Mouse (Mus musculus) midbrain, postnatal 0 days (tissue): ENCODE results near the gene Kbtbd2. TPM values are rescaled to one million over a fixed set of nuclear protein-coding genes. Genes with fewer than 3 reads are reported as not detected.

ENCODE experiments used
- ATAC-seq: fragments of 200-750 bp; cut with Nextera tagmentation; 2 replicates; pipeline ENCODE4 v1.8.0; 2017; ENCODE audit warnings: moderate number of reproducible peaks, mild to moderate bottlenecking, moderate TSS enrichment, moderate library complexity; ENCODE audit not compliant: low FRiP score
- DNase-seq: peaks from one replicate; pipeline ENCODE4 v3.0.0-alpha.2; 2015; ENCODE audit warnings: low spot score
- H3K27ac ChIP-seq: fragments of 300-500 bp; sonication (generic); 2 replicates; pipeline ENCODE4 v1.5.1; 2014; ENCODE audit warnings: low read depth, mild to moderate bottlenecking, low read length, mixed read lengths
- H3K27me3 ChIP-seq: fragments of 300-500 bp; sonication (generic); 2 replicates; pipeline ENCODE4 v1.6.1; 2014; ENCODE audit warnings: low read length, control low read depth, mixed read lengths; ENCODE audit not compliant: insufficient read depth
- H3K36me3 ChIP-seq: fragments of 300-500 bp; sonication (generic); 2 replicates; pipeline ENCODE4 v1.6.1; 2014; ENCODE audit warnings: low read length, control low read depth, mixed read lengths; ENCODE audit not compliant: insufficient read depth
- H3K4me1 ChIP-seq: fragments of 300-500 bp; sonication (generic); 2 replicates; pipeline ENCODE4 v1.6.1; 2014; ENCODE audit warnings: mild to moderate bottlenecking, control low read depth, antibody characterized with exemption, low read length, mixed read lengths; ENCODE audit not compliant: insufficient read depth
- H3K4me2 ChIP-seq: fragments of 300-500 bp; sonication (generic); 2 replicates; pipeline ENCODE4 v1.6.1; 2014; ENCODE audit warnings: low read depth, mild to moderate bottlenecking, low read length, mixed read lengths; ENCODE audit not compliant: poor library complexity, severe bottlenecking
- H3K4me3 ChIP-seq: fragments of 300-500 bp; sonication (generic); 2 replicates; pipeline ENCODE4 v1.5.1; 2014; ENCODE audit warnings: low read depth, mild to moderate bottlenecking, low read length, moderate library complexity
- H3K9ac ChIP-seq: fragments of 300-500 bp; sonication (generic); replicated peaks from 2 replicates; pipeline ENCODE4 v1.6.1; 2014; ENCODE audit warnings: mild to moderate bottlenecking, low read length, moderate library complexity, mixed read lengths; ENCODE audit not compliant: poor library complexity, severe bottlenecking
- H3K9me3 ChIP-seq: fragments of 300-500 bp; sonication (generic); 2 replicates; pipeline ENCODE4 v1.6.1; 2016; ENCODE audit warnings: low read length, control low read depth
- CTCF ChIP-seq: IDR thresholded peaks from 2 replicates; pipeline ENCODE4 v1.5.1; 2016; ENCODE audit warnings: antibody characterized with exemption, mild to moderate bottlenecking
- WGBS: fragments of 180-500 bp; shearing (Covaris S2); extraction: QIAGEN DNeasy Blood & Tissue Kit; methylation state at CpG from one replicate; pipeline ENCODE4 v1.1.7; 2014; 5-methylcytosine and 5-hydroxymethylcytosine counted together
- polyA plus RNA-seq: library from polyadenylated mRNA; unstranded; fragments of >200 nt; fragmentation: Nextera tagmentation; extraction: Ambion mirVana; gene quantifications from 2 replicates; pipeline ENCODE4 v1.2.1, GENCODE M21; 2015
- total RNA-seq: library from RNA; depleted of rRNA; stranded (reverse); fragments of >200 nt; gene quantifications from 2 replicates; pipeline ENCODE4 v1.2.3, GENCODE M21; 2014

Kbtbd2 gene
- total and polyA plus RNA-seq, 2 experiments from 2014 or later: 18.4 to 36.9 TPM

GRCm38 (mm10) chr6:56834769-56835168, 37.2 kb upstream of the Kbtbd2 start:
- DNase-seq (no peak), ATAC-seq (no peak)
- no peaks in the 10 kb centered on the region for H3K36me3 ChIP-seq
- H3K4me1 ChIP-seq: peaks cover 2% of the 10 kb centered on the region; the same call in 1 of the 2 replicates
- H3K9me3 ChIP-seq: no peaks in the 10 kb centered on the region
- 0 out of 2 replicates have a peak, but pooled peaks cover 3% of the 10 kb centered on the region for H3K27me3 ChIP-seq
- H3K4me2 ChIP-seq: no peak overlapping the region
- no peak overlapping the region for H3K9ac ChIP-seq
- H3K4me3 ChIP-seq: no peak overlapping the region
- 61% methylated on average over 5 of the region's 5 CpGs for WGBS
- no peak for TF ChIP-seq CTCF
- no peak overlapping the region for H3K27ac ChIP-seq

GRCm38 (mm10) chr6:56832830-56833229, 35.2 kb upstream of the Kbtbd2 start:
- TF ChIP-seq CTCF: no peak
- no peak for ATAC-seq
- no peak for DNase-seq
- H3K36me3 ChIP-seq: no peaks in the 10 kb centered on the region
- 0 out of 2 replicates have a peak, but pooled peaks cover 3% of the 10 kb centered on the region for H3K27me3 ChIP-seq
- no peaks in the 10 kb centered on the region for H3K9me3 ChIP-seq
- H3K4me3 ChIP-seq: peak overlapping the region; percentile 66
- no peak overlapping the region for H3K9ac ChIP-seq
- H3K27ac ChIP-seq: no peak overlapping the region
- H3K4me2 ChIP-seq: peak overlapping the region; percentile 94
- peaks cover 2% of the 10 kb centered on the region; the same call in 1 of the 2 replicates for H3K4me1 ChIP-seq

- WGBS: 3% methylated on average over 15 of the region's 15 CpGs
- ATAC-seq (no peak; the same call in 1 of the 2 replicates), DNase-seq (no peak)
- Histone ChIP-seq H3K4me3 (peak overlapping the region; percentile 66), H3K9me3 (no peaks in the 10 kb centered on the region), H3K4me1 (peaks cover 2% of the 10 kb centered on the region; the same call in 1 of the 2 replicates), H3K27ac (no peak overlapping the region), H3K9ac (peak overlapping the region; percentile 74; the same call in 1 of the 2 replicates), H3K4me2 (peak overlapping the region; percentile 94), H3K36me3 (no peaks in the 10 kb centered on the region), H3K27me3 (0 out of 2 replicates have a peak, but pooled peaks cover 3% of the 10 kb centered on the region)
- TF ChIP-seq CTCF: no peak
Observed at GRCm38 (mm10) chr6:56832407-56832796, 34.8 kb upstream of the Kbtbd2 start.

GRCm38 (mm10) chr6:56831697-56832406, 34.2 kb upstream of the Kbtbd2 start, which contains the start of gene Fkbp9:
TSS of gene Fkbp9 (plus strand) at chr6:56832059.
- H3K36me3 ChIP-seq: no peaks in the 10 kb centered on the region
- peak within 1 kb of the TSS; percentile 66 for H3K4me3 ChIP-seq
- peak; percentile 87 for ATAC-seq
- no peak within 1 kb of the TSS; the same call in 1 of the 2 replicates for H3K27ac ChIP-seq
- H3K4me2 ChIP-seq: peak within 1 kb of the TSS; percentile 94
- under 1% methylated on average over 56 of the region's 58 CpGs for WGBS
- peak; percentile 72 for DNase-seq
- H3K9ac ChIP-seq: peak within 1 kb of the TSS; percentile 74
- 0 out of 2 replicates have a peak, but pooled peaks cover 3% of the 10 kb centered on the region for H3K27me3 ChIP-seq
- TF ChIP-seq CTCF: no peak
- peaks cover 2% of the 10 kb centered on the region; the same call in 1 of the 2 replicates for H3K4me1 ChIP-seq
- H3K9me3 ChIP-seq: no peaks in the 10 kb centered on the region

- H3K27ac ChIP-seq: no peak overlapping the region
- H3K27me3 ChIP-seq: no peaks in the 10 kb centered on the region
- H3K4me1 ChIP-seq: no peaks in the 10 kb centered on the region
- no peaks in the 10 kb centered on the region for H3K36me3 ChIP-seq
- H3K4me3 ChIP-seq: no peak overlapping the region
- WGBS: 55% methylated on average over 3 of the region's 3 CpGs
- ATAC-seq (no peak), DNase-seq (no peak)
- H3K9me3 ChIP-seq: no peaks in the 10 kb centered on the region
- no peak overlapping the region for H3K4me2 ChIP-seq
- no peak for TF ChIP-seq CTCF
- H3K9ac ChIP-seq: no peak overlapping the region
Observed at GRCm38 (mm10) chr6:56825657-56826056, 28.0 kb upstream of the Kbtbd2 start.

GRCm38 (mm10) chr6:56819124-56819487, 21.5 kb upstream of the Kbtbd2 start:
- no peak for ATAC-seq
- H3K36me3 ChIP-seq: no peaks in the 10 kb centered on the region
- no peak for TF ChIP-seq CTCF
- no peaks in the 10 kb centered on the region for H3K27me3 ChIP-seq
- no peak overlapping the region for H3K9ac ChIP-seq
- no peaks in the 10 kb centered on the region for H3K9me3 ChIP-seq
- no peak overlapping the region for H3K27ac ChIP-seq
- no peak for DNase-seq
- no peak overlapping the region for H3K4me3 ChIP-seq
- no peaks in the 10 kb centered on the region for H3K4me1 ChIP-seq
- no peak overlapping the region for H3K4me2 ChIP-seq
- WGBS: 91% methylated on average over 2 of the region's 2 CpGs
